Mouse (Mus musculus): ENCODE measurements around the gene Dnaaf5. TPM values are rescaled to one million over a fixed set of nuclear protein-coding genes. Genes with fewer than 3 reads are reported as not detected.

Dnaaf5 gene
- polyA plus RNA-seq, 1 experiment from 2014 or later, result 7.2 TPM

DNA sequence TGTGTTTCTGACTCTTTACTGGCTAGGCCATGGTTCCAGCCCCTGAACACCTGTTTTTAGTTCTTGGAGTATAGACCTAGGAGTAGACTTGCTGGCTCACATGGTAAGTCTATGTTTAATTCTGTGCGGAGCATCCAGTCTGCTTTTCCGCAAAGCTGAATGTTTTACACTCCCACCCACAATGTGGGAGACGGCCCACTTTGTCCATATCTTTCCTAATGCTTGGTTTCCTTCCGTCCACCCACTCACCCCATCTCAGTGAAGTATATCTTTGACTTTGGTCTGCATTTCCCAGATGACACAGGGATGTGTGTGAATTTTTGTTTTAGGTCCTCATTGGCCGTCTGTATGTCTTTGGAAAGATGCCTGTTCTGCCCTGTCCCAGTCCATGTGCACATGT is 53.3 kb downstream of the Dnaaf5 start:
- WGBS, result 82% methylated on average over 5 of the region's 5 CpGs
- Histone ChIP-seq H3K27ac (ENCODE audit: low read length) (no peak overlapping the region), H3K36me3 (ENCODE audit: insufficient read depth, low read length) (no peaks in the 10 kb centered on the region), H3K4me2 (replicated peaks; ENCODE audit: low read depth, low read length) (no peak overlapping the region), H3K9me3 (ENCODE audit: low read length) (no peaks in the 10 kb centered on the region), H3K9ac (replicated peaks; ENCODE audit: low read length) (no peak overlapping the region), H3K4me3 (ENCODE audit: low read length) (no peak overlapping the region), H3K4me1 (ENCODE audit: insufficient read depth, low read length) (peaks cover 20% of the 10 kb centered on the region), H3K27me3 (ENCODE audit: insufficient read depth, low read length) (no peaks in the 10 kb centered on the region)
- no peak for ATAC-seq (ENCODE audit: low FRiP score, low TSS enrichment)

- 65% methylated on average over 4 of the region's 4 CpGs for WGBS
- Histone ChIP-seq H3K27ac (ENCODE audit: low read length) (no peak overlapping the region), H3K9ac (replicated peaks; ENCODE audit: low read length) (no peak overlapping the region), H3K27me3 (ENCODE audit: insufficient read depth, low read length) (no peaks in the 10 kb centered on the region), H3K4me2 (replicated peaks; ENCODE audit: low read depth, low read length) (no peak overlapping the region), H3K4me1 (ENCODE audit: insufficient read depth, low read length) (peaks cover 16% of the 10 kb centered on the region), H3K9me3 (ENCODE audit: low read length) (no peaks in the 10 kb centered on the region), H3K36me3 (ENCODE audit: insufficient read depth, low read length) (no peaks in the 10 kb centered on the region), H3K4me3 (ENCODE audit: low read length) (no peak overlapping the region)
- ATAC-seq (ENCODE audit: low FRiP score, low TSS enrichment), result no peak
Measured at GRCm38 (mm10) chr5:139206081-139206480, 56.1 kb downstream of the Dnaaf5 start.

GRCm38 (mm10) chr5:139206525-139206924 is 56.5 kb downstream of the Dnaaf5 start:
- Histone ChIP-seq H3K4me3 (ENCODE audit: low read length) (no peak overlapping the region), H3K4me2 (replicated peaks; ENCODE audit: low read depth, low read length) (no peak overlapping the region), H3K9me3 (ENCODE audit: low read length) (no peaks in the 10 kb centered on the region), H3K4me1 (ENCODE audit: insufficient read depth, low read length) (peaks cover 12% of the 10 kb centered on the region), H3K36me3 (ENCODE audit: insufficient read depth, low read length) (no peaks in the 10 kb centered on the region), H3K9ac (replicated peaks; ENCODE audit: low read length) (no peak overlapping the region), H3K27me3 (ENCODE audit: insufficient read depth, low read length) (no peaks in the 10 kb centered on the region), H3K27ac (ENCODE audit: low read length) (no peak overlapping the region)
- no peak for ATAC-seq (ENCODE audit: low FRiP score, low TSS enrichment)
- WGBS, result 75% methylated on average over 7 of the region's 7 CpGs

- Histone ChIP-seq H3K4me3 (ENCODE audit: low read length) (no peak overlapping the region), H3K4me2 (replicated peaks; ENCODE audit: low read depth, low read length) (no peak overlapping the region), H3K36me3 (ENCODE audit: insufficient read depth, low read length) (peaks cover 3% of the 10 kb centered on the region; the same call in 1 of the 2 replicates), H3K27me3 (ENCODE audit: insufficient read depth, low read length) (no peaks in the 10 kb centered on the region), H3K27ac (ENCODE audit: low read length) (no peak overlapping the region), H3K9me3 (ENCODE audit: low read length) (no peaks in the 10 kb centered on the region), H3K4me1 (ENCODE audit: insufficient read depth, low read length) (no peaks in the 10 kb centered on the region), H3K9ac (replicated peaks; ENCODE audit: low read length) (no peak overlapping the region)
- no peak for ATAC-seq (ENCODE audit: low FRiP score, low TSS enrichment)
Measured at GRCm38 (mm10) chr5:139208183-139208582, 58.2 kb downstream of the Dnaaf5 start.

DNA sequence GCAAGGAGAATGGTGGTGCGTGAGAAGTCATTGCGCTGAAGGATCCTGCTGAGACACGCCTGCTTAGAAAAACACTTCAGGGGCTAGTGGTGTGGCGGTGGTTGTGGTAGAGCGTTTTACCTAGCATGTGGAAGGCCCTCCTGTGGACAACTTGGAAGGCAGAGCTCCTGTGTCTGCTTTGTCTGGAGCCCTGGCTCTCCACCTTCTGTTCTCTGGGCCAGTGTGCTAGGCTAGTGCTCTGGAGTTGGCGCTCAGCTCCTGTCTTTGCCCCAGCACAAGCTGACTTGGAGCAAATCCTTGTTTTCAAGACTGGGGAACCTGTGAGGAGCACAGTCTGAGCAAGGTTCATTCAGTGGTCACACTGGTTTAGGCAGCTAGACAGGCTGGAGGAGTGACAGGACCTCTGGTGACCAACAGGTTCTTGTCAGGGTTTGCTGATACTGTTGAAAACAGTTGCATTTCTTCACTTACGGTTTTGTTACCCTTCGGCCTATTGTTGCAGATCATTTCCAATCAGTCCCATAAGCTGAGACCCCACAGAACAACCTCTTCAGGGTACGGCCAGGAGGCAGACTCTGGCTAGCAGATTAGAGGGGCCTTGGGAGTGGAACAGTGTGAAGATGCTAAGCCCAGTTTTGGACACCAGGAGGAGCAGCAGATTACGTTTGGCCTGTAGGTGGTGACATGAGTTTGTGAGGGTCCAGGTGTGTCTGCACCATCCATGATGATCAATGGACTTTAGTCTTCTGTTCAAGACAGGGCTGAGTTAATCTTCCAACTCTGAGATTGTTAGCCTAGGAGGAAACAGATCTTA is 59.1 kb downstream of the Dnaaf5 start:
- H3K27ac ChIP-seq (ENCODE audit: low read length), result no peak overlapping the region
- WGBS, result 91% methylated on average over 10 of the region's 10 CpGs

GRCm38 (mm10) chr5:139209685-139210026 is 59.6 kb downstream of the Dnaaf5 start:
- H3K27ac ChIP-seq (ENCODE audit: low read length), result no peak overlapping the region
- no peak for ATAC-seq (ENCODE audit: low FRiP score, low TSS enrichment)
- WGBS, result 91% methylated on average over 7 of the region's 7 CpGs
- H3K9ac ChIP-seq (replicated peaks; ENCODE audit: low read length), result no peak overlapping the region
- H3K27me3 ChIP-seq (ENCODE audit: insufficient read depth, low read length), result no peaks in the 10 kb centered on the region
- H3K4me3 ChIP-seq (ENCODE audit: low read length), result no peak overlapping the region
- no peaks in the 10 kb centered on the region for H3K9me3 ChIP-seq (ENCODE audit: low read length)
- peaks cover 3% of the 10 kb centered on the region; the same call in 1 of the 2 replicates for H3K36me3 ChIP-seq (ENCODE audit: insufficient read depth, low read length)
- H3K4me2 ChIP-seq (replicated peaks; ENCODE audit: low read depth, low read length), result no peak overlapping the region
- H3K4me1 ChIP-seq (ENCODE audit: insufficient read depth, low read length), result no peaks in the 10 kb centered on the region

More for the DNA sequence above, 59.1 kb downstream of the Dnaaf5 start:
- no peak overlapping the region for H3K4me3 ChIP-seq (ENCODE audit: low read length)
- H3K9ac ChIP-seq (replicated peaks; ENCODE audit: low read length), result no peak overlapping the region
- no peaks in the 10 kb centered on the region for H3K4me1 ChIP-seq (ENCODE audit: insufficient read depth, low read length)
- no peaks in the 10 kb centered on the region for H3K9me3 ChIP-seq (ENCODE audit: low read length)
- no peak for ATAC-seq (ENCODE audit: low FRiP score, low TSS enrichment)
- H3K36me3 ChIP-seq (ENCODE audit: insufficient read depth, low read length), result peaks cover 3% of the 10 kb centered on the region; the same call in 1 of the 2 replicates
- no peaks in the 10 kb centered on the region for H3K27me3 ChIP-seq (ENCODE audit: insufficient read depth, low read length)
- no peak overlapping the region for H3K4me2 ChIP-seq (replicated peaks; ENCODE audit: low read depth, low read length)

- H3K9ac ChIP-seq (replicated peaks; ENCODE audit: low read length), result no peak overlapping the region
- peaks cover 15% of the 10 kb centered on the region; the same call in 1 of the 2 replicates for H3K36me3 ChIP-seq (ENCODE audit: insufficient read depth, low read length)
- H3K27ac ChIP-seq (ENCODE audit: low read length), result no peak overlapping the region
- no peaks in the 10 kb centered on the region for H3K9me3 ChIP-seq (ENCODE audit: low read length)
- H3K4me3 ChIP-seq (ENCODE audit: low read length), result no peak overlapping the region
- ATAC-seq (ENCODE audit: low FRiP score, low TSS enrichment), result no peak
- H3K4me1 ChIP-seq (ENCODE audit: insufficient read depth, low read length), result no peaks in the 10 kb centered on the region
- WGBS, result 92% methylated on average over 11 of the region's 11 CpGs
- no peaks in the 10 kb centered on the region for H3K27me3 ChIP-seq (ENCODE audit: insufficient read depth, low read length)
- H3K4me2 ChIP-seq (replicated peaks; ENCODE audit: low read depth, low read length), result no peak overlapping the region
Measured at GRCm38 (mm10) chr5:139211737-139212385, 61.8 kb downstream of the Dnaaf5 start.

GRCm38 (mm10) chr5:139214298-139214697 is 64.3 kb downstream of the Dnaaf5 start:
- no peak for ATAC-seq (ENCODE audit: low FRiP score, low TSS enrichment)
- H3K9me3 ChIP-seq (ENCODE audit: low read length), result no peaks in the 10 kb centered on the region
- H3K27me3 ChIP-seq (ENCODE audit: insufficient read depth, low read length), result no peaks in the 10 kb centered on the region
- H3K9ac ChIP-seq (replicated peaks; ENCODE audit: low read length), result no peak overlapping the region
- no peak overlapping the region for H3K4me2 ChIP-seq (replicated peaks; ENCODE audit: low read depth, low read length)
- H3K27ac ChIP-seq (ENCODE audit: low read length), result no peak overlapping the region
- H3K4me1 ChIP-seq (ENCODE audit: insufficient read depth, low read length), result no peaks in the 10 kb centered on the region
- no peak overlapping the region for H3K4me3 ChIP-seq (ENCODE audit: low read length)
- H3K36me3 ChIP-seq (ENCODE audit: insufficient read depth, low read length), result peaks cover 16% of the 10 kb centered on the region; the same call in 1 of the 2 replicates

GRCm38 (mm10) chr5:139215184-139215583 is 65.2 kb downstream of the Dnaaf5 start:
- Histone ChIP-seq H3K4me2 (replicated peaks; ENCODE audit: low read depth, low read length) (no peak overlapping the region), H3K9me3 (ENCODE audit: low read length) (no peaks in the 10 kb centered on the region), H3K9ac (replicated peaks; ENCODE audit: low read length) (no peak overlapping the region), H3K4me3 (ENCODE audit: low read length) (no peak overlapping the region), H3K36me3 (ENCODE audit: insufficient read depth, low read length) (peaks cover 16% of the 10 kb centered on the region; the same call in 1 of the 2 replicates), H3K27ac (ENCODE audit: low read length) (no peak overlapping the region), H3K4me1 (ENCODE audit: insufficient read depth, low read length) (no peaks in the 10 kb centered on the region), H3K27me3 (ENCODE audit: insufficient read depth, low read length) (no peaks in the 10 kb centered on the region)
- 94% methylated on average over 5 of the region's 5 CpGs for WGBS
- ATAC-seq (ENCODE audit: low FRiP score, low TSS enrichment), result no peak

DNA sequence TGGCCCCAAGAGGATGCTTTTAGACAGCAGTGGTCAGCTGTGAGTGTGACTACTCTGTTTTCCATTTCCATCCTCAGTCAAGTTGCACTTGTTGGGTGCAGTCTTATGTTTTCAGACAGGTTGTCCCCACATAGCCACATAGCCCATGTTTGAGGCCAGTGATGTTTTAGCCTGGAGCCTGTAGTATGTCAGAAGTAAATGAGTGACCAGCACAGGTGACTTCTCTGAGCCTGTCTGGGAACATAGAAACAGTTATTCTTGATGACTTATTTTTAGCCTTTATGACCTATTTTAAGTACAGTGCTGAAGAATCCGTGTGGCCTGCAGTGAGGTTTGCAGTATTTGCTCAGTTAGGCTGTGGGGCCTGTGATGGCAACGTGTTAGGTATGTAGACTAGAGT is 66.1 kb downstream of the Dnaaf5 start:
- H3K9me3 ChIP-seq (ENCODE audit: low read length), result no peaks in the 10 kb centered on the region
- no peak for ATAC-seq (ENCODE audit: low FRiP score, low TSS enrichment)
- H3K4me2 ChIP-seq (replicated peaks; ENCODE audit: low read depth, low read length), result no peak overlapping the region
- no peak overlapping the region for H3K9ac ChIP-seq (replicated peaks; ENCODE audit: low read length)
- H3K27ac ChIP-seq (ENCODE audit: low read length), result no peak overlapping the region
- no peaks in the 10 kb centered on the region for H3K27me3 ChIP-seq (ENCODE audit: insufficient read depth, low read length)
- H3K4me3 ChIP-seq (ENCODE audit: low read length), result no peak overlapping the region
- H3K36me3 ChIP-seq (ENCODE audit: insufficient read depth, low read length), result peaks cover 16% of the 10 kb centered on the region; the same call in 1 of the 2 replicates
- no peaks in the 10 kb centered on the region for H3K4me1 ChIP-seq (ENCODE audit: insufficient read depth, low read length)
- 92% methylated on average over 2 of the region's 2 CpGs for WGBS

Measured in kidney, embryonic 16.5 days (tissue).